Mouse (Mus musculus) thymus, adult 2 months (tissue): ENCODE results near the gene Spata2l. TPM values are rescaled to one million over a fixed set of nuclear protein-coding genes. Genes with fewer than 3 reads are reported as not detected.

Experiments
- DNase-seq: peaks from one replicate; pipeline ENCODE4 v3.0.0; 2021
- H3K27ac ChIP-seq: fragments of 200-500 bp; 2 replicates; pipeline ENCODE4 v1.5.1; 2012; ENCODE audit warnings: low read length, control low read depth; ENCODE audit not compliant: control insufficient read depth, insufficient read depth
- H3K27me3 ChIP-seq: fragments of 200-500 bp; 2 replicates; pipeline ENCODE4 v1.6.1; 2012; ENCODE audit warnings: mild to moderate bottlenecking, low read length, moderate library complexity, mixed read lengths; ENCODE audit not compliant: control insufficient read depth, insufficient read depth
- H3K36me3 ChIP-seq: fragments of 200-500 bp; 2 replicates; pipeline ENCODE4 v1.6.1; 2012; ENCODE audit warnings: mild to moderate bottlenecking, low read length, moderate library complexity; ENCODE audit not compliant: control insufficient read depth, insufficient read depth
- H3K4me1 ChIP-seq: fragments of 200-500 bp; replicated peaks from 2 replicates; pipeline ENCODE4 v1.6.1; 2012; ENCODE audit warnings: low read length; ENCODE audit not compliant: control insufficient read depth, insufficient read depth
- H3K4me3 ChIP-seq: fragments of 200-500 bp; 2 replicates; pipeline ENCODE4 v1.5.1; 2012; ENCODE audit warnings: mild to moderate bottlenecking, low read length, control low read depth, moderate library complexity; ENCODE audit not compliant: control insufficient read depth, insufficient read depth
- CTCF ChIP-seq: fragments of 200-500 bp; IDR thresholded peaks from 2 replicates; pipeline ENCODE4 v1.5.1; 2012; ENCODE audit warnings: mild to moderate bottlenecking, control low read depth, low read length, moderate library complexity, borderline replicate concordance; ENCODE audit not compliant: control insufficient read depth, poor library complexity, insufficient read depth; ENCODE audit errors: extremely low read depth
- POLR2A ChIP-seq: fragments of 200-500 bp; IDR thresholded peaks from 2 replicates; pipeline ENCODE4 v1.6.1; 2012; ENCODE audit warnings: mild to moderate bottlenecking, low read length, control low read depth, moderate library complexity; ENCODE audit not compliant: control insufficient read depth, poor library complexity, insufficient read depth; ENCODE audit errors: extremely low read depth
- WGBS: fragments of 180-500 bp; shearing (Covaris S2); methylation state at CpG from one replicate; pipeline ENCODE4 v1.1.7; 2018; 5-methylcytosine and 5-hydroxymethylcytosine counted together
- polyA plus RNA-seq: library from polyadenylated mRNA; depleted of rRNA; stranded (reverse); fragments of >200 nt; gene quantifications from 2 replicates; pipeline ENCODE4 v1.2.3, GENCODE M21; 2012

Gene Spata2l
- polyA plus RNA-seq, 1 experiment, result 34.0 TPM

DNA sequence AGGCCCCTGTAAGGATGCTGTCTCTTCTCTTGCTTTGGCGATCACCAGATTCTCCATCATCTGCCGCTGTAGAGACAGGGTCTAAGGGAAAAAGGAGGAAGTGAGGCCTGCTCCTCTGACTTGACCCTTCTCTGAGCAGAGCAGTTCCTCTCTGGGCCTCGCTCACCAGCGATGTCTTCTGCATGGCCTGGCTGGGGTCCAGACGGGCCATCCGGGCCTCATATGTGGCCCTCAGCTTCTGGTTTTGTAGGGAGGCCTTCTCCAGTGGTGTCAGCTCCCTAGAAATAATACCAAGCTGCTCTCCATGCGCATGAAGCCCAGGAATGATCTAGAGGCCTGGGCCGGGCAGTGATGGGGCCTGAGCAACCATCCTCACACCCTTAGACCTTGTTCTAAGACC, 12.6 kb upstream of the Spata2l start:
- H3K4me1 ChIP-seq, result peaks cover 5% of the 10 kb centered on the region
- no peak for DNase-seq
- no peak overlapping the region for H3K27ac ChIP-seq
- no peak overlapping the region for H3K4me3 ChIP-seq
- H3K27me3 ChIP-seq, result no peaks in the 10 kb centered on the region
- H3K36me3 ChIP-seq, result peaks cover 22% of the 10 kb centered on the region
- 81% methylated on average over 8 of the region's 8 CpGs for WGBS
- TF ChIP-seq CTCF (no peak), POLR2A (no peak)

DNA sequence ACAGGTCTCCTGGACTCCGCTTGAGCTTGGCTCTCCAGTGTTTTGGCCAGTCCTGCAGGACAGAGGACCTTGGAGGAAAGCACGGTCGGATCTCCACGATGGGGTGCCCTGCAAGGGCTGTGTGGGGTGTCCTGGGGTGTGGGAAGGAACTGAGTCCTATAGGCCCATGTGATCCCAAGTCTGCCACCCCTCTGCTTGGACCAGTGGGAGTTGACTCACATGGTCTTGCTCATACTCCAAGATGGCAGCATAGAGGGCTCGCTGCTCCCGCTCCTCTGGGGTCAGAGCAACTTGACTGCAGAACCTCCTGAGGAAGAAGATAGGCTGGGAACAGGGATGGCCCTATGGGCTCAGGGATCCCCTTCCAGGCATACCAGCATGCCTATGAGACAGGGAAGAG, 11.7 kb upstream of the Spata2l start:
- WGBS, result 100% methylated on average over 6 of the region's 6 CpGs
- Histone ChIP-seq H3K4me1 (no peaks in the 10 kb centered on the region), H3K36me3 (peaks cover 22% of the 10 kb centered on the region), H3K27ac (no peak overlapping the region), H3K4me3 (no peak overlapping the region), H3K27me3 (no peaks in the 10 kb centered on the region)
- no peak for DNase-seq
- TF ChIP-seq CTCF (no peak), POLR2A (no peak)

DNA sequence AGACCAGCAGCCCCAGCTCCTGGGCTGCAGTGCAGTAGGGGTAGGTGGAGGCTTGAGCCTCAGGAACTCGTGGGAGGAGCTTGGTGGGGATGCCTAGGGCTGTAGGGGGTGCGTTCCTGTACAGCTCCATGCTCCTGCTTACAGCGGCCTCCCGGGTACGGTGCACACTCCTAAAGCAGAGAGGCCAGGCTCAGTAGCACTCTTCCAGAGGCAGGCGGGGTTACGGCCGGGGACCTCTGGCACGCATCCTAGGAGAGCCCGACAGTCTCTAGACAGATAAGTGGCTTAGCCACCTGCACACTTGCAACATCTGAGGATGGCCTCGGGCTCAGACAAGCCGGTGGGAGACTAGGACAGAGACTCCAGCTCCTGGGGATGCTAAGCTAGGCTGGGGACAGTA, 9.5 kb upstream of the Spata2l start:
- H3K36me3 ChIP-seq, result peaks cover 22% of the 10 kb centered on the region
- no peak for DNase-seq
- H3K27me3 ChIP-seq, result no peaks in the 10 kb centered on the region
- H3K4me3 ChIP-seq, result no peak overlapping the region
- 95% methylated on average over 12 of the region's 12 CpGs for WGBS
- no peak for TF ChIP-seq CTCF
- H3K4me1 ChIP-seq, result no peaks in the 10 kb centered on the region
- H3K27ac ChIP-seq, result no peak overlapping the region

DNA sequence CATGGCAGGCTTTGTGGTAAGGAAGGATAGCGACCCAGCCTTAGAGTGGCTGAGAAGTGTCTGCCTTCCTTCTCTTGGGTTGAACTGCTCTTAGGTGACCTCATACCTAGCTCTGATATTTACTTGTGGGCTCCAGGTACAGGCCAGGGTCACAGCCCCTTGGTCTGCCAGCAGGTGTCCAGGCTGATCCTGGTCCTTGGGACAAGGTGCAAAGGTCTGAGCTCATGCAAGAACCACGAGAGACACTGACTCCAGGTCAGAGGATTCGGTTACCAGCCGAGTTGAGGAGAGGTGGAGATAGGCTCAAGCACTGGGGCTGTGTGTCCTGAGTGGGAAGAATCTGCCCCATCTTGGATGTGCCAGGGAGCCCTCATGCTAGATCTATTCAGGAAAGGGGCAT, 8.3 kb upstream of the Spata2l start:
- DNase-seq, result no peak
- no peaks in the 10 kb centered on the region for H3K4me1 ChIP-seq
- no peak overlapping the region for H3K27ac ChIP-seq
- TF ChIP-seq CTCF (no peak), POLR2A (no peak)
- H3K27me3 ChIP-seq, result no peaks in the 10 kb centered on the region
- no peak overlapping the region for H3K4me3 ChIP-seq
- 95% methylated on average over 4 of the region's 4 CpGs for WGBS
- H3K36me3 ChIP-seq, result peaks cover 22% of the 10 kb centered on the region

DNA sequence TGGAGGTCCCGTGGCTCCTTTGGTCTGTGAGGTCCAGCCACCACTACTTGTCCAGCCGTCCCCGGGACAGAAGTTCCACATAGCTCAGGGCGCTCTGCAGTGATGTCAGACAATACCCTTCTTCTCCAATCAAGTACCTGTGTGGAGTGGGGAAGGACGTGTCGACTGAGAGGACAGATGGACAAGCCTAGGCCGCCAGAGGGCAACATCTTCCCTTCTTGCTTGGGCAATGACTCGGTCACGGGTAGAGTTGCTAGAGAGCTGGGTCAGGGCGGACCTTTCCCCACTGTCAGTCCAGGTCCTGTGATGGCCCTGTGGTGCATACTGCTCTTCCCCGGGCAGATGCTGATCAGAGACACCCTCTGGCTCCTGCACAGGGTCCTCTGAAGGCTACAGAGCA, 7.0 kb upstream of the Spata2l start:
- H3K4me3 ChIP-seq, result no peak overlapping the region
- no peak overlapping the region for H3K27ac ChIP-seq
- H3K4me1 ChIP-seq, result no peaks in the 10 kb centered on the region
- H3K36me3 ChIP-seq, result peaks cover 19% of the 10 kb centered on the region
- DNase-seq, result no peak
- no peaks in the 10 kb centered on the region for H3K27me3 ChIP-seq
- WGBS, result 91% methylated on average over 11 of the region's 11 CpGs
- TF ChIP-seq POLR2A, result no peak
- no peak for TF ChIP-seq CTCF

DNA sequence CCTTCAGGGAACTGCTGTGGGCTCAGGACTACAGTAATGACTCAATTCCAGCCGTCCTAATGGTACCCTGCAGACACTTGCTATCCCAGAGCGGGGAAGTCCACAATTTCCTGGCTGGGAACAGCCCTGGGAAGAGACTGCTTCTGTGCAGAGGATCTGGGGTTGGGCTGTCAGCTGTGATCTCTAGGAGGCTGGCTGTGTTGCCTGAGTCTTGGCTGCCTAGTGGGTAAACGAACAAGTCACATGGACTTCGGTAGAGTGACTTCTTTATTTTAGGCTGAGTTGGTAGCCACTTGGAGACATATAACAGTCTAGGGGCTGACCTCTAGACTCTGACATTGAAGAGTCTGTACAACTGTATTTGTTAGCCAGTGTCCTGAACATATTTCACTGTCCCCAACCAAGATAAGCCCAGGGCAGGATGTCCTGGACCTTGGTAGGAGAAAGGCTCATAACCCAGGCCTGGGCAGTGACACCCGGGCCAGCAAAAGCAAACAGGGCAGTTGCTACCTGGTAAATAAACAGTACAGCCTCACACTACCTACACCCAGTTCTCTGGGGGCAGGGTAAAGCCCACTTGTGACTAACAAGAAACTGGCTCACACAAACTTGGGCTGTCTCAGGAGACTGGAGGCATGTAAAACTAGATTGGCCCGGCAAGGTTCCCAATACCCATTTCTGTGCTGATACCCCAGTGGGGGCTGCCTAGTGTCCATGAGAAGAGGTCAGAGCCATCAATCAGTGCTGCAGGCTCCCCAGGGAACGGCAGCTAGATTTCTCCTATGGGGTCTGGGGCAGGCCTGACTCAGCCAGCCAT, 6.3 kb upstream of the Spata2l start:
- peaks cover 11% of the 10 kb centered on the region for H3K36me3 ChIP-seq
- no peak for TF ChIP-seq POLR2A
- no peak for TF ChIP-seq CTCF
- no peak for DNase-seq

DNA sequence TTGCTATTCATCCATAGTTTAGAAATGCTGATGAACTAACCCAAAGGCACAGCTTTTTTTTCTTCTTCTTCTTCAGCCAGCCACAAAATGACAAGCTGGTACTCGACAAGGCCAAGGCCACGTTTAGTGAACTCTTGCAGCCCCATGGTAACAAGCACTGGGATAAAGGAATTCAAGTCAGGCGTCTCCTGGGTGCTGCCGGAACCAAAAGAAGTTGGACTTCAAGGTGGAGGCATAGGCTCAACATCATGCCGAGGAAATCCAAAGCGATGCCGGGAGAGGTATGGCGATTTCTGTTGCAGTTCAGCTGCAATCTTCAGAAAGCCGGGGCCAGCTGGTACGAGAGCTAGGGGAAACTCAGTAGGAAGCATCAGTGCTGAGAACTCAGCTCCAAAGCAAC, 3.4 kb upstream of the Spata2l start:
- TF ChIP-seq CTCF (no peak), POLR2A (no peak)
- no peaks in the 10 kb centered on the region for H3K27me3 ChIP-seq
- H3K4me3 ChIP-seq, result no peak overlapping the region
- DNase-seq, result no peak
- H3K36me3 ChIP-seq, result no peaks in the 10 kb centered on the region
- 91% methylated on average over 10 of the region's 10 CpGs for WGBS
- peaks cover 15% of the 10 kb centered on the region for H3K4me1 ChIP-seq
- H3K27ac ChIP-seq, result no peak overlapping the region

More for the DNA sequence above, 6.3 kb upstream of the Spata2l start:
- Histone ChIP-seq H3K27me3 (no peaks in the 10 kb centered on the region), H3K4me1 (no peaks in the 10 kb centered on the region), H3K4me3 (no peak overlapping the region), H3K27ac (no peak overlapping the region)
- WGBS, result 92% methylated on average over 7 of the region's 7 CpGs
